In genomic region chr4:128733496-128733895, GRCm38 (mm10) we compare ENCODE assay signal across 8 mouse cellular contexts. TPM values are rescaled to one million over a fixed set of nuclear protein-coding genes. Genes with fewer than 3 reads are reported as not detected.
A peak's percentile ranks its signal among the peaks of the same experiment; 100 is the strongest.
DNase-seq lines count a peak whose midpoint lies in the region; ATAC-seq lines count a peak whose summit lies in the region.

No protein-coding gene starts in this region.

- 0 out of 2 replicates have a peak overlapping the region, but pooled peaks have one; percentile 17 for H3K4me2 ChIP-seq in embryonic facial prominence, embryonic 13.5 days
- peak overlapping the region; percentile 33; the same call in 1 of the 2 replicates for H3K4me2 ChIP-seq in hindbrain, embryonic 16.5 days (ENCODE audit: low read length)

- H3K9me3 ChIP-seq in embryonic facial prominence, embryonic 13.5 days, result no peaks in the 10 kb centered on the region
- no peaks in the 10 kb centered on the region for H3K9me3 ChIP-seq in hindbrain, embryonic 16.5 days (ENCODE audit: control insufficient read depth, low read length)

- H3K27me3 ChIP-seq in embryonic facial prominence, embryonic 13.5 days, result no peaks in the 10 kb centered on the region
- H3K27me3 ChIP-seq in hindbrain, embryonic 16.5 days (replicated peaks; ENCODE audit: control insufficient read depth, insufficient read depth, low read length), result no peaks in the 10 kb centered on the region

- H3K4me1 ChIP-seq in embryonic facial prominence, embryonic 13.5 days, result peaks cover 95% of the 10 kb centered on the region
- peaks cover 86% of the 10 kb centered on the region for H3K4me1 ChIP-seq in hindbrain, embryonic 16.5 days (ENCODE audit: control insufficient read depth, insufficient read depth, low read depth, low read length)

- no peak for ATAC-seq in embryonic facial prominence, embryonic 13.5 days (ENCODE audit: insufficient number of reproducible peaks, insufficient read depth, low FRiP score, low TSS enrichment, low read depth)
- ATAC-seq in hindbrain, embryonic 16.5 days, result no peak
- ATAC-seq in megakaryocyte progenitor cell, adult 5-6 weeks (replicated peaks; ENCODE audit: poor library complexity), result peak; percentile 63

- WGBS in embryonic facial prominence, embryonic 13.5 days, result 51% methylated on average over 6 of the region's 6 CpGs
- WGBS in hindbrain, embryonic 16.5 days, result 27% methylated on average over 6 of the region's 6 CpGs

- no peak overlapping the region for H3K4me3 ChIP-seq in embryonic facial prominence, embryonic 13.5 days
- H3K4me3 ChIP-seq in hindbrain, embryonic 16.5 days (ENCODE audit: low read length), result no peak overlapping the region

- H3K27ac ChIP-seq in embryonic facial prominence, embryonic 13.5 days, result 0 out of 2 replicates have a peak overlapping the region, but pooled peaks have one; percentile 91
- peak overlapping the region; percentile 64; the same call in 1 of the 2 replicates for H3K27ac ChIP-seq in hindbrain, embryonic 16.5 days (ENCODE audit: low read depth, low read length)

- DNase-seq in kidney, adult 9 months, result peak; percentile 33
- no peak for DNase-seq in kidney, postnatal 4 days
- no peak for DNase-seq in urinary bladder, postnatal 36 days (ENCODE audit: low spot score in 2 of 2)
- DNase-seq in cerebellum, postnatal 10 days, result no peak
- no peak for DNase-seq in c-Kit-positive CD71-positive TER-119-positive erythroid progenitor cells, embryonic 14.5 days (ENCODE audit: low spot score)

- peak overlapping the region; percentile 37; the same call in 1 of the 2 replicates for H3K9ac ChIP-seq in embryonic facial prominence, embryonic 13.5 days
- H3K9ac ChIP-seq in hindbrain, embryonic 16.5 days (ENCODE audit: low read depth, low read length), result peak overlapping the region; percentile 33; the same call in 1 of the 2 replicates

- H3K36me3 ChIP-seq in embryonic facial prominence, embryonic 13.5 days, result peaks cover 8% of the 10 kb centered on the region
- H3K36me3 ChIP-seq in hindbrain, embryonic 16.5 days (ENCODE audit: control insufficient read depth, insufficient read depth, low read length), result peaks cover 4% of the 10 kb centered on the region; the same call in 1 of the 2 replicates

RNA-seq across cellular contexts. Expression of gene A3galt2, which starts 21.7 kb away (rescaled TPM):
- polyA plus RNA-seq in embryonic facial prominence, embryonic 13.5 days (2015; fragmentation: Nextera tagmentation; extraction: Ambion mirVana), result 0.29 and 0.38 TPM in 2 replicates
- 0.23 and 0.36 TPM in 2 replicates for polyA plus RNA-seq in hindbrain, embryonic 16.5 days (2015; fragmentation: Nextera tagmentation; extraction: Ambion mirVana)
- total RNA-seq in megakaryocyte progenitor cell, adult 5-6 weeks (2015), result not detected in 2 replicates
- not detected in 2 replicates for total RNA-seq in megakaryocyte progenitor cell, adult 5-6 weeks (2017)
